ENCODE assay signal across 8 mouse cellular contexts in the genomic region with DNA sequence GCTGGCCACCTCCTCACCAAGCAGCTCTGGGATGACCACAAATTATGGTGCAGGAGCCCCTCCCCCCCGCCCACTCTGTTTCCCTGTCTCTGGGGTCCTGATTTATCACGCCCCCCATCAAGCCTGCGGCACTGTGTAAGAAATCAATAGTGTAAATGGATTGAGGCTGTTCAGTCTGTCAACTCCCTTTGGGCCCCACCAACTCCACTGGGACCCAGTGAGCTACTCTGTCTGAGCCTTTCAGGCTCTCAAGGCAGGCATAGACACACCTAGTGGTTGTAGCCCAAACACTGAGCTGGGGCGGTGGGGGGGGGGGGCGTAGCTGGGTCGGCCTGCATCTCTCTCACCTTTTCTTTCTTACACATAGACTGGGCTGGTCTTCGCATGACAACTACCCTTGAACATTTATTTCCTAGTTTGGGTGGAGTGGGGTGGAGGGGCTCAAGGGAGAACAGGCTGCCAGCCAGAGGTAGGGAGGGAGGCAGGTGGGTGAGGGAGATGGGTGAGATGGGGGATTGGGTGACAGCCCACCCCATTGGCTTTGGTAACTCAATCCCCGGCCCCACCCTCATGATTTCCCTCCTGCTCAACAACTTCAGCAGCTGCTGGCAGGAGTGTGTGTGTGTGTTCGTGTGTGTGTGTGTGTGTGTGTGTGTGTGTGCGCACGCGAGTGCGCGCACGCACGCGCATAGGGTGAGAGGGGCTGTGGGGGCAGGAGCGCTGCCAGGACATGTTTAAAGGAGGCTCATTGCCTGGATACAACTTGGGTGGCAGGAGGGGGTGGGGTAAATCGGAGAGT. TPM values are rescaled to one million over a fixed set of nuclear protein-coding genes. Genes with fewer than 3 reads are reported as not detected.
A peak's percentile ranks its signal among the peaks of the same experiment; 100 is the strongest.
DNase-seq lines count a peak whose midpoint lies in the region; ATAC-seq and TF ChIP-seq lines count a peak whose summit lies in the region.

No protein-coding gene starts in this region.

- H3K36me3 ChIP-seq in kidney, embryonic 14.5 days (ENCODE audit: control insufficient read depth, insufficient read depth, low read length), result no peaks in the 10 kb centered on the region
- H3K36me3 ChIP-seq in G1E (replicated peaks), result peaks cover 3% of the 10 kb centered on the region
- H3K36me3 ChIP-seq in heart, embryonic 12.5 days, result peaks cover 3% of the 10 kb centered on the region; the same call in 1 of the 2 replicates

- H3K4me3 ChIP-seq in kidney, embryonic 14.5 days (ENCODE audit: low read length), result no peak overlapping the region
- H3K4me3 ChIP-seq in G1E (ENCODE audit: low read depth, low read length), result peak overlapping the region; percentile 55; the same call in 1 of the 2 replicates
- no peak overlapping the region for H3K4me3 ChIP-seq in heart, embryonic 12.5 days

- peaks cover 70% of the 10 kb centered on the region for H3K4me1 ChIP-seq in kidney, embryonic 14.5 days (ENCODE audit: control insufficient read depth, insufficient read depth, low read length)
- peaks cover 87% of the 10 kb centered on the region for H3K4me1 ChIP-seq in G1E (ENCODE audit: insufficient read depth, low read depth, low read length)
- H3K4me1 ChIP-seq in heart, embryonic 12.5 days (replicated peaks), result peaks cover 81% of the 10 kb centered on the region

- ATAC-seq in kidney, embryonic 14.5 days (ENCODE audit: low FRiP score, low TSS enrichment), result peak; percentile 26
- ATAC-seq in G1E (ENCODE audit: extremely low read depth, insufficient number of reproducible peaks, low FRiP score, poor library complexity, severe bottlenecking), result no peak
- no peak for ATAC-seq in heart, embryonic 12.5 days (ENCODE audit: insufficient number of reproducible peaks, low FRiP score)

- DNase-seq in kidney, adult 11 months, result no peak
- no peak for DNase-seq in G1E (ENCODE audit: low spot score)
- peak; percentile 83 for DNase-seq in lung, postnatal 10 days
- no peak for DNase-seq in frontal cortex, postnatal 14 days (ENCODE audit: low spot score in 2 of 2)
- no peak for DNase-seq in right cerebral cortex, adult 2 months (ENCODE audit: low spot score in 2 of 2)
- no peak for DNase-seq in embryo, embryonic 10.5 days (ENCODE audit: low spot score)

- no peak overlapping the region; the same call in 1 of the 2 replicates for H3K9ac ChIP-seq in kidney, embryonic 14.5 days (ENCODE audit: low read depth, low read length)
- peak overlapping the region; percentile 91 for H3K9ac ChIP-seq in heart, embryonic 12.5 days

- TF ChIP-seq CTCF in G1E (IDR thresholded peaks at IDR 0.05; ENCODE audit: low read depth, low read length), result no peak

- H3K27ac ChIP-seq in kidney, embryonic 14.5 days (ENCODE audit: low read depth, low read length), result peak overlapping the region; percentile 63; the same call in 1 of the 2 replicates
- peak overlapping the region; percentile 99 for H3K27ac ChIP-seq in heart, embryonic 12.5 days (ENCODE audit: poor library complexity, severe bottlenecking)

- no peaks in the 10 kb centered on the region for H3K9me3 ChIP-seq in kidney, embryonic 14.5 days (ENCODE audit: control insufficient read depth, low read length)
- H3K9me3 ChIP-seq in G1E (replicated peaks), result no peaks in the 10 kb centered on the region
- no peaks in the 10 kb centered on the region for H3K9me3 ChIP-seq in heart, embryonic 12.5 days (replicated peaks)

- peak overlapping the region; percentile 32 for H3K4me2 ChIP-seq in kidney, embryonic 14.5 days (replicated peaks; ENCODE audit: low read depth, low read length)
- H3K4me2 ChIP-seq in heart, embryonic 12.5 days, result peak overlapping the region; percentile 87

- WGBS in kidney, embryonic 14.5 days, result 9% methylated on average over 19 of the region's 19 CpGs
- WGBS in heart, embryonic 12.5 days, result 26% methylated on average over 19 of the region's 19 CpGs

- H3K27me3 ChIP-seq in kidney, embryonic 14.5 days (ENCODE audit: control insufficient read depth, insufficient read depth, low read length), result no peaks in the 10 kb centered on the region
- H3K27me3 ChIP-seq in G1E (ENCODE audit: insufficient read depth, low read length), result peaks cover 32% of the 10 kb centered on the region
- H3K27me3 ChIP-seq in heart, embryonic 12.5 days (replicated peaks), result no peaks in the 10 kb centered on the region

RNA-seq across cellular contexts. Expression of gene Rara, which starts 4.9 kb away (rescaled TPM):
- 27.7 and 36.7 TPM in 2 replicates for polyA plus RNA-seq in kidney, embryonic 14.5 days (2014; fragmentation: Nextera tagmentation; extraction: Ambion mirVana)
- total RNA-seq in G1E (2014; fragmentation: Nextera tagmentation) (109 and 110 TPM in 2 replicates), G1E (2017) (16.9 and 17.1 TPM in 2 replicates)
- polyA plus RNA-seq in G1E (2012), result 84.4 and 103 TPM in 2 replicates
- polyA plus RNA-seq in heart, embryonic 12.5 days (2016; fragmentation: Nextera tagmentation; extraction: Ambion mirVana), result 33.8 and 35.1 TPM in 2 replicates

RNA-seq across cellular contexts. Expression of gene Cdc6, which starts 24.9 kb away (rescaled TPM):
- 32.5 and 44.1 TPM in 2 replicates for polyA plus RNA-seq in kidney, embryonic 14.5 days (2014; fragmentation: Nextera tagmentation; extraction: Ambion mirVana)
- total RNA-seq in G1E (2014; fragmentation: Nextera tagmentation) (60.7 and 84.9 TPM in 2 replicates), G1E (2017) (52.7 and 63.4 TPM in 2 replicates)
- polyA plus RNA-seq in G1E (2012), result 3.4 and 4.1 TPM in 2 replicates
- 27.0 and 27.7 TPM in 2 replicates for polyA plus RNA-seq in heart, embryonic 12.5 days (2016; fragmentation: Nextera tagmentation; extraction: Ambion mirVana)

RNA-seq across cellular contexts. Expression of gene Gjd3, which starts 50.3 kb away (rescaled TPM):
- polyA plus RNA-seq in kidney, embryonic 14.5 days (2014; fragmentation: Nextera tagmentation; extraction: Ambion mirVana), result 0.64 TPM in 1 of 2 replicates, not detected in the other
- total RNA-seq in G1E (2014; fragmentation: Nextera tagmentation), result not detected in 2 replicates
- not detected in 2 replicates for total RNA-seq in G1E (2017)
- polyA plus RNA-seq in G1E (2012), result not detected in 2 replicates
- 3.5 and 3.9 TPM in 2 replicates for polyA plus RNA-seq in heart, embryonic 12.5 days (2016; fragmentation: Nextera tagmentation; extraction: Ambion mirVana)
